ENCODE assay signal across 1 mouse cellular context in the genomic region with DNA sequence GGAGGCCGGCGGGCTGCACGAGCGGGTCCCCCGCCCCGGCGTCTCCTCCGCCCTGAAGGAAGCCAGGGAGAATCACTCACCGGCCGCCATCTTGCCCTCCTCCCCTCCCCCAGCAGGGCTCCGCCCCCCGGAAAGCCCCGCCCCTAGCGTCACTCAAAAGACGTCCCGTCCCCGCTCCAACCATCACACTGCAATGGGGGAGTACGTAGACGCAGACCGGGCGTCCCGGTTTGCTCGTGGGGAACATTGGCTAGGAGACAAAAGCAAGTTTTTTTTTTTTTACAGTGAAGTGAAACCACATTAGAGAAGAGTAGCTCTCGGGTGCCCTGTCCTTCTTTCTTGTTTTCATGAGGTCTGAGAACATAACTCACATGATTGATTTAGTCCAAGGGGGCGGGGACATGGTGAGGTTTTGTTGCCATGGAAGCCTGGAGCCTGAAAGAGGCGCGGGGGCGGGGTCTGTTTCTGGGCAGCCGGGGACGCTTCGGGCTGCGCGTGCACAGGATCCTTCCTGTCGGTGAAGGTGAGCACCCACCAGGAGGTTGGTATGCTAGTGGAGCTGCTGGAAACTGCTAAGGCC.
A peak's percentile ranks its signal among the peaks of the same experiment; 100 is the strongest.
TF ChIP-seq lines count a peak whose summit lies in the region.

A gene (minus strand): TSS at position 107 of the 580 bp plus-strand sequence.

TF ChIP-seq in CH12.LX, 34 proteins besides CTCF, POLR2A, EP300 and RAD21 (continued from another document):
- peak; percentile 52; the same call in 1 of the 2 replicates for TF ChIP-seq ZNF384 (IDR thresholded peaks at IDR 0.05; ENCODE audit: low read depth, low read length)
- no peak; the same call in 1 of the 2 replicates for TF ChIP-seq MAX (IDR thresholded peaks at IDR 0.05; ENCODE audit: low read length)
- TF ChIP-seq IRF4 (IDR thresholded peaks at IDR 0.05; ENCODE audit: low read depth, low read length) = no peak
- TF ChIP-seq HCFC1 (IDR thresholded peaks at IDR 0.05; ENCODE audit: low read depth, low read length) = peak; percentile 67
- no peak for TF ChIP-seq ZKSCAN1 (IDR thresholded peaks at IDR 0.05; ENCODE audit: borderline replicate concordance, low read depth, low read length)
- TF ChIP-seq TCF12 (IDR thresholded peaks at IDR 0.05; ENCODE audit: low read depth, low read length) = peak; percentile 38; the same call in 1 of the 2 replicates
- peak; percentile 75 for TF ChIP-seq CHD2 (IDR thresholded peaks at IDR 0.05; ENCODE audit: low read length)
- no peak for TF ChIP-seq RCOR1 (conservative IDR thresholded peaks at IDR 0.05; ENCODE audit: low read depth, low read length)
- TF ChIP-seq UBTF (IDR thresholded peaks at IDR 0.05; ENCODE audit: low read depth, low read length) = no peak
- no peak for TF ChIP-seq KAT2A (IDR thresholded peaks at IDR 0.05; ENCODE audit: insufficient replicate concordance, low read length)
- peak; percentile 86 for TF ChIP-seq MAZ (IDR thresholded peaks at IDR 0.05; ENCODE audit: low read depth, low read length)
- TF ChIP-seq NRF1 (IDR thresholded peaks at IDR 0.05; ENCODE audit: low read depth, low read length) = peak; percentile 59; the same call in 1 of the 2 replicates
- TF ChIP-seq BHLHE40 (IDR thresholded peaks at IDR 0.05; ENCODE audit: low read depth, low read length) = peak; percentile 32; the same call in 1 of the 2 replicates
- peak; percentile 45; the same call in 1 of the 2 replicates for TF ChIP-seq NELFE (IDR thresholded peaks at IDR 0.05; ENCODE audit: low read depth, low read length)
- no peak for TF ChIP-seq PAX5 (IDR thresholded peaks at IDR 0.05; ENCODE audit: low read length)
- no peak for TF ChIP-seq JUN (IDR thresholded peaks at IDR 0.05; ENCODE audit: insufficient read depth, low read depth, low read length)
- TF ChIP-seq ELF1 (IDR thresholded peaks at IDR 0.05; ENCODE audit: low read depth, low read length) = peak; percentile 45; the same call in 1 of the 2 replicates
- no peak for TF ChIP-seq ETS1 (conservative IDR thresholded peaks at IDR 0.05; ENCODE audit: low read depth, low read length)
- peak; percentile 88 for TF ChIP-seq SIN3A (IDR thresholded peaks at IDR 0.05; ENCODE audit: low read length)
TF ChIP-seq in CH12.LX: peak in this region for 16.
